Mouse (Mus musculus) megakaryocyte progenitor cell, adult 5-6 weeks (primary cell): ENCODE measurements around the gene Map3k11. TPM values are rescaled to one million over a fixed set of nuclear protein-coding genes. Genes with fewer than 3 reads are reported as not detected.

Source experiments
- ATAC-seq: replicated peaks from 2 replicates; pipeline ENCODE4 v1.8.0; 2016; ENCODE audit warnings: mild to moderate bottlenecking, moderate TSS enrichment, inconsistent platforms; ENCODE audit not compliant: poor library complexity
- total RNA-seq, 2 experiments: library from RNA; stranded (forward) in 1 of 2; stranded (reverse) in 1 of 2; fragments of 157-497, 149-512 nt in 1 of 2; fragments of 200-1000 nt in 1 of 2; gene quantifications; 2 replicates each; pipeline versions ENCODE4 v1.2.3 to v1.2.4; 2015 to 2017

The Map3k11 gene
- total RNA-seq, 2 experiments from 2014 or later, result 13.0 to 19.2 TPM

DNA sequence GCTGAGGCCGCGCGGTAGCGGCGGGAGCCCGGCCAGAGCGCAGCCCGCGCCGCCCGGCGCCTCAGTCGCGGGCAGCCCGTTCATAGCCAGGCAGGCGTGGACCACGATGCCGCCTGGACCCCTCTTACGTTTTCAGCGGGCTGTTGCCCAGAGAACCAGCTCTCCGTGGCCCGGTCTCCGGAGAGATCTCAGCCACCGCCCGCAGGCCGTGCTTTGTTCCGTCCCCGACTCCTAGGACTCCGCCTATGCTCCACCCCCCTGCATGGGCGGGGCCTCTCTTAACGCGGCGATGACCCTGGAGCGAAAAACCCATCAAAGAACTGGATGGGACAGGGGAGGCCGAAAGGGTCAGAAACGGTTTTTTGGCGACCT lies 40.9 kb downstream of the Map3k11 start, which contains the start of gene Fam89b:
TSS of gene Fam89b (minus strand) at position 210 of the 372 bp plus-strand sequence.
- peak; percentile 32 for ATAC-seq

DNA sequence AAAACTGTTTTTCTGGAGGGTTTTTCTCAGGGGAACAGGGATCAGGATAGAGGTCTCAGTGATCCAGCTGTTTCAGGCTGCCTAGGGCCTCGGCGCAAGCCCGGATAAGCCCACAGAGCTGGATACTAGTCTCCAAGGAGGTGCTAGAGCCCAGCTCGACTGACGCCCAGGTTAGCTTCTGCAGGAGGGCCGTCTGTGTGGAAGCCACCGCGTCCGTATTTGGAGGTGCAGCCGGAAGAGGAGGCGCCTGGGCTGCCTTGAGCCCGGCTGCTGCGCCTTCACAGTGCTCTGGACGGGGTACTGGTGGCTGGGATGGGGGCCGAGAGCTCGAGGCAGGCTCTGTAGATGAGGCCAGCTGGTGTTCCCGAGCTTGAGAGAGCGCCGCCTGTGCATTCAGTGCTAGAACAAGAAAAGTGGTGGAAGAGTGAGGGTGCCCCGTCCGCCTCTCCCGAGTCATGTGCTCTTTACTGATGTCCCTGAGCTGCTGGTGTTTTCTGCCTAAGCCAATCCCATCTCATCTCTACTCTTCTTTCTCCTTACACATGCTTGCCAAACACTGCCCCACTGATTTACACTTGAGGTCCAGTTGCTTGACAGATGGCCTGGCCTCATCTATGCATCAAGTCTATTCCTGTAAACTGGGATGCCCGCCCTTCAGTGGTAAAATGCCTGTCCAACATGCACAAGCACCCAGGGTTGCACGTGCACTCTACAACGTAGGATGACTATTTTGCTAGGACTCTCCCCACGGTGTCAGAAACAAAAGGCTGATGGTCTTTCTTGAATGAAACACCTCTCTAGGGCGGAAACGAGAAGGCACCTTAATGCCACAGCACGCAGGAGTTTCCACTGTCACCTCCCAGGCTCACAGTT lies 42.0 kb downstream of the Map3k11 start:
- no peak for ATAC-seq

DNA sequence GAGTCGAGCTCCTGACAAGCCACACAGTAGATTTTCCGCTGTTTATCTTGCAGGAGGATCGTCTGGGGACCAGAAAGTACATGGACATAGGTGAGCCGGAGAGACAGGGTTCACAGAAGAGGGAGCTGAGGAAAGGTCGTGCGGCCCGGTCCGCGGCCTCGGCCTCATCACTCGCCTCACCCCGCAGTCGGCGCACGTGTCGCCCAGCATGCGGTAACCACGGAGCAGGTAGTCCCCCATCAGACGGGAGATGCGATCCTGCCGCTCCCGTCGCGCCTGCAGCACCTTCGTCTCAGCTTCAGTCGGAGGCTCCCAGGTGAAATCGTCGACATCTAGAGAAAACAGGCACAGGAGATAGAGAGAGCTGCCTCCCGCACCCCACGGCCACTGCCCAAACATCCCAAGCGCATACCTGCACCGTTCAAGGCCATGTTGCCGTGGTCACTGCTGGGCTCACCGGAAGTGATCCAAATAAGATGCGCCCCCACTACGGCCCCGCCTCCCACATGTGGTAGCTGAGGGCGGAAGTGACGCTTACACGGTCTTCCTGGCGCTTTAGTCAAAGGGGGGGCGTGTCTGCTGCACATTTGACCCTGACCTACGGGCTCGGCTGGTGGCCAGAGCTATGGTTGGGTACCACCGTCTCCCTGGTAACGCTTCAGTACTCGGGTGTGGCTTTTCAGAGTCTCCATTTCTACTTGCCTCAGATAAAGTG lies 42.9 kb downstream of the Map3k11 start:
- peak; percentile 75 for ATAC-seq

DNA sequence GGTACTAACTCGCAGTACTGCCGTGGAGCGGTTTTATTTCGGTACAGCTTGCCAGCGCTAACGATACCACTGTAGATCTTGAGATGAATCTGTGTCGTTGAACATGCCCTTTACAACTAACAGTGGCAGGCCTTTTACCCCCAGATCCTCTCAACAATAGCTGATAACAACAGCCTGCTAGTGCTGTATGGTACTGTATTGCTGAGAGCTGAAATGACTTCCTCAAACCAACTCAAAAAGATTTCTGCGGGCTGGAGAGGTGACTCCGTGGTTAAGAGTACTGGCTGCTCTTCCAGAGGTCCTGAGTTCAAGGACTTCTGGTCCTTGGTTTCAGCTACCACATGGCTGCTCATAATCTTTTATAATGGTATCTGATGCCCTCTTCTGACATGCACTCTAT lies 45.8 kb downstream of the Map3k11 start:
- no peak for ATAC-seq

DNA sequence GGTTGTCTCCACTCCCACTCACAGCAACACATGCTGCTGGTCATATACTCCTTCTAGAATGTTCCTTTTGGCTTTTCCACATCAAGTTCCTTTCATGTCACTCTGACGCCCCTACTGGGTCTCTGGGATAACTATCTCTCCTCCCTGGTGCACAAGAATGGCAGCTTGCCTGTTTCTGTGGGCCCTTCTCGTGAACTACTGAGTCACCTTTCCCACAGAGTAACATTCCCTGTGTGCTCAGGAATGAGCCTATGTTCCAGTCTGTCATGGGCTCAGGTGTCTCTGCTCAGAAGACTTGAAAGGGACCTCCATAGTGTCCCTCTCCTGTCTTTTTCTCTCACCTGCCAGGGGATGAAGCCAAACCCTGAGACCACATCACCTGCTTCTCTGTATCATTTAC lies 50.9 kb downstream of the Map3k11 start:
- no peak for ATAC-seq

DNA sequence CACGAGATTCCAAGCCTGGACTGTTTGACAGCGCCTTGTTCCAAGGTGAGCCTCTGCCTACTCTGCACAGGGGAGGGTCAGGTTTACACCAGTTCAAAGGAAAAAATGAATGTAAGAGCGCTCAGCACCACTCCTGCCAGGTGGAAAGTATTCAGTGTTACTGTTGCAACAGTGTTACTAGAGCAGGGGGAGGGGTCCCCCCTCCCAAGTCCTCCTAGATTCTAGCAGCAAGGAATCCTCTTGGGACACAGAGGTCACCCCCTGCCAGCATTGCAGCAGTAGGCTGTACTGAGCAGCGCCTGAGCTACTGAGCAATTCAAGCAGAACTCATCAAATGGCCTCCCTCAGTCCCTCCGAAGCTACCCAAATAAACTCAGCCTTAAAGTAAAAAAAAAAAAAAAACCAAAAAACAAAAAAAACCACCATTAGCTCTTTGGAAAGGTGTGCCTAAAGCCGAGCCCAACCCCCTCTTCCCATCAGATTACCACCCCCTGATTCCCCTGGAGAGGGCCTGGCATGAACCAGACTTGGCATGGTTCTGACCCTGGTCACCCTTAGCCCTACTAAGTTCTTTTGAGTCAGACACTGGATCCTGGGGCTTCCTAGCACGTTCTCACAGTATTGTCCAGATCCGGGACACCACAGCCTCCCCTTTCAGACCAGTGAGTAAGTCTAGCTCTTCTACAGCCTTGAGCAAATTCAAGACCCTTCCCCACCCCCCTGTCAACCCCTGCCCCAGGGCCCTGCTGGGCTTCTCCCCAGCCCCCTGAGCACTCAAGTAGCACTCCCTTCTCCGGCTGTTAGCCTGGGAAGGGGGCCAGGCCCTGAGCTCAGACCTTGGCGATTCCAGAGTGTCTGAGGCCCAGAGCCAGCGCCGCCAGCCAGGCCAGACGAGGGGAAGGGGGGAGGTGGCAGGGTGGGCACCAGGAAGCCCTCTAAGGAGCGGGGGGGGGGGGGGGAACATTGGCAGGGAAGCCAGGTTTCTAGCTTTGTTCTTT lies 52.1 kb downstream of the Map3k11 start, which contains the start of gene Ltbp3:
TSS of gene Ltbp3 (plus strand) at position 585 of the 998 bp plus-strand sequence.
- ATAC-seq, result no peak

DNA sequence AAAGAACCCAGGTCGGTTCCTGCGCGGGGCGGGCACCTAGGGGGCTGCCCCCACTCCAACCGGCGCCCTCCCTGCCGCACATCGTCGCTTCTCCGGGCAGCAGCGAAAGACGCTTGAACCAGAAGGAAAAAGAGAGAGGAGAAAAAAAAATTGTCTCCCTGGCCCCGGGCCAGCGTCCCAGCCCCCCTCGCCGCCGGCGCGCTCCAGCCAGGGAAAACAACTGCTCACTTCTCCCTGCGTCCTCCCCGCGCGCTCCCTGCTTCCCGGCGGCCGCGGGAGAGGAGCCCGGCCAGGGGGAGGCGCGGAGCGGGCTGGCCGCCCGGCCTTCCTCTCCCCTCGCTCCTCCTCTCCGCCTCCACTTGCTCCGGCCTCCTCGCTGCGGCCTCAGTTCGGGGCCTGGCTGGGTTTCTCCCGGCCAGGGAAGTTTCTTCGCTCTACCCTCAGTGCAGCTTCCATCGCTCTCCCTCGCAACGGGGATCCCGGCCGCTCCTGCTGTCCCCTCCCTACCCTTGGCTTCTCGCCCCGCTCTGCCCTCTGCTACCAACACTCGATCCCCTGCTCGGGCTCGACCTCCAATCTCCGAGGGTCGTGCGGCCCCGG lies 53.2 kb downstream of the Map3k11 start:
- peak; percentile 27 for ATAC-seq

DNA sequence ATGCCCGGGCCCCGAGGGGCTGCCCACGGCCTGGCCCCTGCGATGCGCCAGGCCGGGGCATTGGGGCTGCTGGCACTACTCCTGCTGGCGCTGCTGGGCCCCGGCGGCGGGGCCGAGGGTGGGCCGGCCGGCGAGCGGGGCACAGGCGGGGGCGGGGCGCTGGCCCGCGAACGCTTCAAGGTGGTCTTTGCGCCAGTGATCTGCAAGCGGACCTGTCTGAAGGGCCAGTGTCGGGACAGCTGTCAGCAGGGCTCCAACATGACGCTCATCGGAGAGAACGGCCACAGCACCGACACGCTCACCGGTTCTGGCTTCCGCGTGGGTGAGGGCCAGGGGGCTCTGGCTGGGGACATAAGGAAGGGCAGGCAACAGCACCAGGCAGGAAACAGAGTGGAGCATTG lies 53.7 kb downstream of the Map3k11 start:
- ATAC-seq, result no peak

DNA sequence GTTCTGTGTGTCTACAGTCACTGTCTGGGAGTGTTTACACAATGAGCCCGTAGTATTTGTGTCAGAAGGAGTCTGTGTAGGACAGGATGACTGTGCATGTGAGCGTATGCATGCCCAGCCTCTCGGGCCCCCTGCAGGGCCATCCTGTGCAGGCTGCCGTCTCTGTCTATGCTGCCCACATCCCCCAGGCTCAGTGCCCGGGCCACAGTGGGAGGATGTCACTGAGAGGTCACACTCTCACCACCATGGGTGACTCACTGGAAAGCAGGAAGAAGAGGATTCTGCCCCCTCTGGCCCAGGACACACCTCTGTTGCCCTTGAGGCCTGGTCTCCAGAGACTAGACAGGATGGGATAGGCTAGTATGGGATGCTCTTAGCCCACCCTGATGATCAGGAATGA lies 55.0 kb downstream of the Map3k11 start:
- ATAC-seq, result peak; percentile 73

DNA sequence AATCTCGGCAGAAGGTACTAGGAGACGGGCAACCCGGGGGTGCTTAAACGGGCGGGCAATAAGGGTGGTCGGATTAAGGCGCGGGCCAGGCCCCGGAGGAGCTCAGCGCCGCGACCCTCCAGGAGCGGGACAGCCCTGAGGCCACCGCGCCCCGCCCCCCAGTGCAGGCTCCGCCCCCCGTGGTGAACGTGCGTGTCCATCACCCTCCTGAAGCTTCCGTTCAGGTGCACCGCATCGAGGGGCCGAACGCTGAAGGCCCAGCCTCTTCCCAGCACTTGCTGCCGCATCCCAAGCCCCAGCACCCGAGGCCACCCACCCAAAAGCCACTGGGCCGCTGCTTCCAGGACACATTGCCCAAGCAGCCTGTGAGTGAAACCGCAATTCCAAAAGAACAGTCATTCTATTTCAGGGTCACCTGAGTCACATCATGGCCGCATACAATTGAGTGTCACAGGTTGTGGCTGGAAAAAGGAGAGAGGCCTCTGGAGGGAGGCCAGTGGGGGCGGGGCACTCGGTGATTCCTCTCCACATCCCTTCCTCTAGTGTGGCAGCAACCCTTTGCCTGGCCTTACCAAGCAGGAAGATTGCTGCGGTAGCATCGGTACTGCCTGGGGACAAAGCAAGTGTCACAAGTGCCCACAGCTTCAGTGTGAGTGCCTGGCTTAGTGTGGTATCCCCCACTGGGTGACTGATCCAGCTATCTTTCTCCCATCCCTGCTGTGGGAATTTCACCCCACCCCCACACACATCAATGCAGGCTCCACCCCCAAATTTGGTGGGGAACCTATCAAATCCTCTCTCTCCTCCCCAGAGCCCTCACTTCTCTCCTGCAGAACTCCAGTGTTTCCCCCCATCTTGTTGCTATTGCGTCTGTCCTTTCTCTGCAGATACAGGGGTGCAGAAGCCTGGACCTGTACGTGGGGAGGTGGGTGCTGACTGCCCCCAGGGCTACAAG lies 57.5 kb downstream of the Map3k11 start:
- no peak for ATAC-seq

DNA sequence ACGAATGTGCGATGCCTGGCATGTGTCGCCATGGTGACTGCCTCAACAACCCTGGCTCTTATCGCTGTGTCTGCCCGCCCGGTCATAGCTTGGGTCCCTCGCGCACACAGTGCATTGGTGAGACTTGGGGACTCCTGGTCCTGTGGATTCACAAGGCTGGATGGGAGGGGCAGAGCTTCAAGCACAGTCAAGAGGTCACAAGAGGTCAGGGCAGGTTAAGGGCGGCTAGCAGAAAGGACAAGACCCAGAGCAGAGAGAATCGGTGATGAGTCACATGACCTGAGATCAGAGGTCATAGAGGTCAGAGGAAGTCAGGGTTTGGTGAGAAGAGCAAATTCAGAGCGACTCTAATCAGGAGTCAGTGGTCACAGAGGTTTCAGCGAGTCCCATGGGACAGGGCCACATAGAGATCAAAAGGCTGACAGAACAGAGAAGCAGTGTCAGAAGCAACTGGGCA lies 58.4 kb downstream of the Map3k11 start:
- peak; percentile 38; the same call in 1 of the 2 replicates for ATAC-seq

DNA sequence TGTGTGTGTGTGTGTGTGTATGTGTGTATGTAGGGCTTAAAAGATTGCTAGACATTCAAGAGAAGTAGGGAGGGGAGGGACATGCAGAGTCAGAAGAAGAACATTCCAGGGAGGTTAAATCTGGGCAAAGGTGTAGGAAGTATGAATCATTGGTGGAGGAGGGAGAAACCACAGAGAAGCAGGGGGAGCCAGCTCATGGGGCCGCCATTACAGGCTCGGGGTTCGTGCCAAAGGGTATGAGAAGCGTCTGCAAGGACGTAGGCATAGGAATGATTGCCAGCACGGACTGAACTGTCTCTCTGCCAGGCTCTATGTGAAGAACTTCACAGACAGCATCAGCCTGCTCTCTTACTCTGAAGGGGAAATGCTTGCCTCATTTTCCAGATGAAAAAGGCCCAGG lies 60.9 kb downstream of the Map3k11 start:
- no peak for ATAC-seq

DNA sequence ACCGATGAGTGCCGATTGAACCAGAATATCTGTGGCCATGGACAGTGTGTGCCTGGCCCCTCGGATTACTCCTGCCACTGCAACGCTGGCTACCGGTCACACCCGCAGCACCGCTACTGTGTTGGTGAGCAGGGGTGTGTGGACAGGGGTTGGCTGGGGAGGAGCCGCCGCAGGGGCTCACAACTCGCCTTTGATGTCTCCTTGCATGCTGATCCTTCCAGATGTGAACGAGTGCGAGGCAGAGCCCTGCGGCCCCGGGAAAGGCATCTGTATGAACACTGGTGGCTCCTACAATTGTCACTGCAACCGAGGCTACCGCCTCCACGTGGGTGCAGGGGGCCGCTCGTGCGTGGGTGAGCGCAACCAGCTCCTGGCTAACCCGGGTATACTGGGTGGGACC lies 62.4 kb downstream of the Map3k11 start:
- no peak for ATAC-seq

DNA sequence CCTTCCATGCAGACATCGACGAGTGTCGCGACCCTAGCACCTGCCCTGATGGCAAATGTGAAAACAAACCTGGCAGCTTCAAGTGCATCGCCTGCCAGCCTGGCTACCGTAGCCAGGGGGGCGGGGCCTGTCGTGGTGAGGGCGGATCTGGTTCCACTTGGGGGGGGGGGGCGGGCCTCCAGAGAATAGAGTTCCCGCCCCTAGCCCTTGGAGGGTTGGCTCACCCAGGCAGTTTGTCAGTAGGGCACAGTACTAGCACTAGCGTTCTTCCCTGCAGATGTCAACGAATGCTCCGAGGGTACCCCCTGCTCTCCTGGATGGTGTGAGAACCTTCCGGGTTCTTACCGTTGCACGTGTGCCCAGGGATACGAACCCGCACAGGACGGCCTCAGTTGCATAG lies 63.2 kb downstream of the Map3k11 start:
- ATAC-seq, result peak; percentile 29; the same call in 1 of the 2 replicates

Other genes starting within 250 kb of the Map3k11 start
- 0.47 and 0.98 TPM in 2 replicates for gene Fosl1, start 241.2 kb upstream of the Map3k11 start, total RNA-seq (2015)
- gene Fosl1, start 241.2 kb upstream of the Map3k11 start, total RNA-seq (2017), result 1.2 TPM in 1 of 2 replicates, not detected in the other
- 0.99 and 1.2 TPM in 2 replicates for gene Ccdc85b, start 230.8 kb upstream of the Map3k11 start, total RNA-seq (2015)
- gene Ccdc85b, start 230.8 kb upstream of the Map3k11 start, total RNA-seq (2017), result 2.5 and 3.0 TPM in 2 replicates
- gene Fibp, start 228.1 kb upstream of the Map3k11 start, total RNA-seq (2015), result 50.2 and 73.5 TPM in 2 replicates
- gene Fibp, start 228.1 kb upstream of the Map3k11 start, total RNA-seq (2017), result 107 and 197 TPM in 2 replicates
- gene Ctsw, start 220.2 kb upstream of the Map3k11 start, total RNA-seq (2015), result 0.47 and 0.83 TPM in 2 replicates
- gene Ctsw, start 220.2 kb upstream of the Map3k11 start, total RNA-seq (2017), result 0.44 and 0.79 TPM in 2 replicates
- 0.54 TPM in 1 of 2 replicates, not detected in the other for gene Efemp2, start 214.8 kb upstream of the Map3k11 start, total RNA-seq (2015)
- not detected in 2 replicates for gene Efemp2, start 214.8 kb upstream of the Map3k11 start, total RNA-seq (2017)
- 20.4 and 28.8 TPM in 2 replicates for gene Mus81, start 200.3 kb upstream of the Map3k11 start, total RNA-seq (2015)
- 10.3 and 11.6 TPM in 2 replicates for gene Mus81, start 200.3 kb upstream of the Map3k11 start, total RNA-seq (2017)
- 1,737 and 1,793 TPM in 2 replicates for gene Cfl1, start 198.3 kb upstream of the Map3k11 start, total RNA-seq (2015)
- 1,233 and 1,355 TPM in 2 replicates for gene Cfl1, start 198.3 kb upstream of the Map3k11 start, total RNA-seq (2017)
- gene 1700020D05Rik, start 185.0 kb upstream of the Map3k11 start, total RNA-seq (2015), result 0.66 and 1.7 TPM in 2 replicates
- gene 1700020D05Rik, start 185.0 kb upstream of the Map3k11 start, total RNA-seq (2017), result 1.5 TPM in 1 of 2 replicates, not detected in the other
- 0.73 and 2.8 TPM in 2 replicates for gene Snx32, start 178.2 kb upstream of the Map3k11 start, total RNA-seq (2015)
- 1.7 and 1.9 TPM in 2 replicates for gene Snx32, start 178.2 kb upstream of the Map3k11 start, total RNA-seq (2017)
- gene Ovol1, start 128.1 kb upstream of the Map3k11 start, total RNA-seq (2015), result not detected in 2 replicates
- not detected in 2 replicates for gene Ovol1, start 128.1 kb upstream of the Map3k11 start, total RNA-seq (2017)
- 8.9 and 10.5 TPM in 2 replicates for gene Ap5b1, start 120.7 kb upstream of the Map3k11 start, total RNA-seq (2015)
- 7.4 and 9.6 TPM in 2 replicates for gene Ap5b1, start 120.7 kb upstream of the Map3k11 start, total RNA-seq (2017)
- 80.3 and 150 TPM in 2 replicates for gene Rnaseh2c, start 86.9 kb upstream of the Map3k11 start, total RNA-seq (2015)
- gene Rnaseh2c, start 86.9 kb upstream of the Map3k11 start, total RNA-seq (2017), result 83.2 and 112 TPM in 2 replicates
- gene Kat5, start 78.5 kb upstream of the Map3k11 start, total RNA-seq (2015), result 35.1 and 40.2 TPM in 2 replicates
- gene Kat5, start 78.5 kb upstream of the Map3k11 start, total RNA-seq (2017), result 51.8 and 60.1 TPM in 2 replicates
- gene Rela, start 51.3 kb upstream of the Map3k11 start, total RNA-seq (2015), result 37.2 and 40.0 TPM in 2 replicates
- gene Rela, start 51.3 kb upstream of the Map3k11 start, total RNA-seq (2017), result 36.4 and 43.2 TPM in 2 replicates
- gene Sipa1, start 25.0 kb upstream of the Map3k11 start, total RNA-seq (2015), result 16.4 and 24.2 TPM in 2 replicates
- gene Sipa1, start 25.0 kb upstream of the Map3k11 start, total RNA-seq (2017), result 19.2 and 24.0 TPM in 2 replicates
- 21.6 and 24.5 TPM in 2 replicates for gene Pcnx3, start 166 bp downstream of the Map3k11 start, total RNA-seq (2015)
- gene Pcnx3, start 166 bp downstream of the Map3k11 start, total RNA-seq (2017), result 15.6 and 15.7 TPM in 2 replicates
- not detected in 2 replicates for gene Kcnk7, start 15.6 kb downstream of the Map3k11 start, total RNA-seq (2015)
- gene Kcnk7, start 15.6 kb downstream of the Map3k11 start, total RNA-seq (2017), result 0.14 TPM in 1 of 2 replicates, not detected in the other
- gene Ehbp1l1, start 37.6 kb downstream of the Map3k11 start, total RNA-seq (2015), result 7.9 and 8.1 TPM in 2 replicates
- 27.2 and 30.3 TPM in 2 replicates for gene Ehbp1l1, start 37.6 kb downstream of the Map3k11 start, total RNA-seq (2017)
- 40.5 and 42.3 TPM in 2 replicates for gene Fam89b, start 40.9 kb downstream of the Map3k11 start, total RNA-seq (2015)
- gene Fam89b, start 40.9 kb downstream of the Map3k11 start, total RNA-seq (2017), result 20.3 and 22.9 TPM in 2 replicates
- 6.1 and 7.6 TPM in 2 replicates for gene Ltbp3, start 52.2 kb downstream of the Map3k11 start, total RNA-seq (2015)
- gene Ltbp3, start 52.2 kb downstream of the Map3k11 start, total RNA-seq (2017), result 2.7 and 5.6 TPM in 2 replicates
- 15.7 and 19.9 TPM in 2 replicates for gene Scyl1, start 82.7 kb downstream of the Map3k11 start, total RNA-seq (2015)
- gene Scyl1, start 82.7 kb downstream of the Map3k11 start, total RNA-seq (2017), result 23.9 and 28.2 TPM in 2 replicates
- 15.7 and 16.3 TPM in 2 replicates for gene Frmd8, start 186.5 kb downstream of the Map3k11 start, total RNA-seq (2015)
- gene Frmd8, start 186.5 kb downstream of the Map3k11 start, total RNA-seq (2017), result 16.2 and 17.7 TPM in 2 replicates
- gene Slc25a45, start 189.1 kb downstream of the Map3k11 start, total RNA-seq (2015), result 28.7 and 30.5 TPM in 2 replicates
- gene Slc25a45, start 189.1 kb downstream of the Map3k11 start, total RNA-seq (2017), result 30.2 and 39.5 TPM in 2 replicates
- 0.32 and 0.81 TPM in 2 replicates for gene Tigd3, start 205.4 kb downstream of the Map3k11 start, total RNA-seq (2015)
- gene Tigd3, start 205.4 kb downstream of the Map3k11 start, total RNA-seq (2017), result 1.5 and 2.8 TPM in 2 replicates
- 47.6 and 50.3 TPM in 2 replicates for gene Dpf2, start 224.3 kb downstream of the Map3k11 start, total RNA-seq (2015)
- 65.1 and 83.0 TPM in 2 replicates for gene Dpf2, start 224.3 kb downstream of the Map3k11 start, total RNA-seq (2017)
- not detected in 2 replicates for gene Cdc42ep2, start 236.1 kb downstream of the Map3k11 start, total RNA-seq (2015)
- gene Cdc42ep2, start 236.1 kb downstream of the Map3k11 start, total RNA-seq (2017), result 0.07 TPM in 1 of 2 replicates, not detected in the other